Mouse (Mus musculus) intestine, postnatal 0 days (tissue): ENCODE data around the gene Ppip5k1. TPM values are rescaled to one million over a fixed set of nuclear protein-coding genes. Genes with fewer than 3 reads are reported as not detected.

Source experiments
- ATAC-seq: fragments of 200-750 bp; cut with Nextera tagmentation; 2 replicates; pipeline ENCODE4 v1.8.0; 2017; ENCODE audit warnings: mild to moderate bottlenecking, moderate TSS enrichment, moderate library complexity
- H3K27ac ChIP-seq: fragments of 300-500 bp; sonication (generic); 2 replicates; pipeline ENCODE4 v1.5.1; 2014; ENCODE audit warnings: mild to moderate bottlenecking, low read depth, low read length, moderate library complexity
- H3K27me3 ChIP-seq: fragments of 300-500 bp; sonication (generic); replicated peaks from 2 replicates; pipeline ENCODE4 v1.6.1; 2014; ENCODE audit warnings: low read length, mixed read lengths; ENCODE audit not compliant: control insufficient read depth, insufficient read depth
- H3K36me3 ChIP-seq: fragments of 300-500 bp; sonication (generic); 2 replicates; pipeline ENCODE4 v1.6.1; 2014; ENCODE audit warnings: mild to moderate bottlenecking, moderate library complexity; ENCODE audit not compliant: control insufficient read depth, insufficient read depth
- H3K4me1 ChIP-seq: fragments of 300-500 bp; sonication (generic); replicated peaks from 2 replicates; pipeline ENCODE4 v1.6.1; 2014; ENCODE audit warnings: antibody characterized with exemption, low read length, mixed read lengths; ENCODE audit not compliant: control insufficient read depth, insufficient read depth
- H3K4me2 ChIP-seq: fragments of 300-500 bp; sonication (generic); replicated peaks from 2 replicates; pipeline ENCODE4 v1.6.1; 2014; ENCODE audit warnings: low read depth, mild to moderate bottlenecking, moderate library complexity
- H3K4me3 ChIP-seq: fragments of 300-500 bp; sonication (generic); 2 replicates; pipeline ENCODE4 v1.5.1; 2014; ENCODE audit warnings: low read depth, low read length
- H3K9ac ChIP-seq: fragments of 300-500 bp; sonication (generic); 2 replicates; pipeline ENCODE4 v1.6.1; 2014; ENCODE audit warnings: mild to moderate bottlenecking, low read depth, low read length
- H3K9me3 ChIP-seq: fragments of 300-500 bp; sonication (generic); 2 replicates; pipeline ENCODE4 v1.6.1; 2016; ENCODE audit warnings: mixed run types; ENCODE audit not compliant: control insufficient read depth
- CTCF ChIP-seq: sonication (generic); IDR thresholded peaks from 2 replicates; pipeline ENCODE4 v1.5.1; 2016; ENCODE audit warnings: low read depth, mild to moderate bottlenecking, control low read depth, antibody characterized with exemption, moderate library complexity
- WGBS: fragments of 180-500 bp; shearing (Covaris S2); extraction: QIAGEN DNeasy Blood & Tissue Kit; methylation state at CpG from one replicate; pipeline ENCODE4 v1.1.7; 2014; 5-methylcytosine and 5-hydroxymethylcytosine counted together
- polyA plus RNA-seq: library from polyadenylated mRNA; unstranded; fragments of >200 nt; fragmentation: Nextera tagmentation; extraction: Ambion mirVana; gene quantifications from 2 replicates; pipeline ENCODE4 v1.2.1, GENCODE M21; 2015

The Ppip5k1 gene
- polyA plus RNA-seq, 1 experiment from 2014 or later, result 19.2 TPM

GRCm38 (mm10) chr2:121270521-121271235 lies 84.5 kb downstream of the Ppip5k1 start:
- H3K36me3 ChIP-seq, result peaks cover 2% of the 10 kb centered on the region; the same call in 1 of the 2 replicates
- peak overlapping the region; percentile 71 for H3K9ac ChIP-seq
- H3K27ac ChIP-seq, result peak overlapping the region; percentile 15; the same call in 1 of the 2 replicates
- H3K9me3 ChIP-seq, result no peaks in the 10 kb centered on the region
- H3K4me2 ChIP-seq, result peak overlapping the region; percentile 68
- 2% methylated on average over 35 of the region's 35 CpGs for WGBS
- peak overlapping the region; percentile 99 for H3K4me3 ChIP-seq
- peak; percentile 75 for ATAC-seq
- no peak for TF ChIP-seq CTCF
- H3K27me3 ChIP-seq, result no peaks in the 10 kb centered on the region
- H3K4me1 ChIP-seq, result 0 out of 2 replicates have a peak, but pooled peaks cover 6% of the 10 kb centered on the region

GRCm38 (mm10) chr2:121268446-121268845 lies 86.8 kb downstream of the Ppip5k1 start:
- Histone ChIP-seq H3K27me3 (no peaks in the 10 kb centered on the region), H3K4me1 (0 out of 2 replicates have a peak, but pooled peaks cover 6% of the 10 kb centered on the region), H3K36me3 (peaks cover 2% of the 10 kb centered on the region), H3K27ac (no peak overlapping the region), H3K9ac (no peak overlapping the region), H3K4me2 (no peak overlapping the region), H3K4me3 (no peak overlapping the region), H3K9me3 (no peaks in the 10 kb centered on the region)
- no peak for TF ChIP-seq CTCF
- WGBS, result 39% methylated on average over 8 of the region's 8 CpGs
- ATAC-seq, result no peak

Other genes starting within 250 kb of the Ppip5k1 start
- gene Tgm7, start 245.6 kb downstream of the Ppip5k1 start, polyA plus RNA-seq, result not detected in 2 replicates
- gene Adal, start 215.0 kb downstream of the Ppip5k1 start, polyA plus RNA-seq, result 7.1 and 8.2 TPM in 2 replicates
- gene Lcmt2, start 214.7 kb downstream of the Ppip5k1 start, polyA plus RNA-seq, result 14.3 and 14.8 TPM in 2 replicates
- 12.3 and 14.4 TPM in 2 replicates for gene Tubgcp4, start 184.7 kb downstream of the Ppip5k1 start, polyA plus RNA-seq
- 6.0 and 7.1 TPM in 2 replicates for gene Zscan29, start 184.3 kb downstream of the Ppip5k1 start, polyA plus RNA-seq
- 5.8 and 6.6 TPM in 2 replicates for gene Trp53bp1, start 84.0 kb downstream of the Ppip5k1 start, polyA plus RNA-seq
- gene Map1a, start 65.8 kb downstream of the Ppip5k1 start, polyA plus RNA-seq, result 1.0 and 1.3 TPM in 2 replicates
- gene Ckmt1, start 2.3 kb upstream of the Ppip5k1 start, polyA plus RNA-seq, result 1,214 and 1,240 TPM in 2 replicates
- gene Strc, start 31.8 kb upstream of the Ppip5k1 start, polyA plus RNA-seq, result 0.01 and 0.05 TPM in 2 replicates
- gene Pdia3, start 58.4 kb upstream of the Ppip5k1 start, polyA plus RNA-seq, result 325 and 353 TPM in 2 replicates
- 1.3 and 1.6 TPM in 2 replicates for gene Catsper2, start 58.4 kb upstream of the Ppip5k1 start, polyA plus RNA-seq
- 1.9 and 2.6 TPM in 2 replicates for gene Ell3, start 88.9 kb upstream of the Ppip5k1 start, polyA plus RNA-seq
- 608 and 648 TPM in 2 replicates for gene Serf2, start 93.8 kb upstream of the Ppip5k1 start, polyA plus RNA-seq
- 61.6 and 65.1 TPM in 2 replicates for gene Hypk, start 97.9 kb upstream of the Ppip5k1 start, polyA plus RNA-seq
- 0.05 TPM in 1 of 2 replicates, not detected in the other for gene Serinc4, start 101.4 kb upstream of the Ppip5k1 start, polyA plus RNA-seq
- gene Mfap1b, start 118.7 kb upstream of the Ppip5k1 start, polyA plus RNA-seq, result 25.5 and 26.7 TPM in 2 replicates
- gene Mfap1a, start 151.3 kb upstream of the Ppip5k1 start, polyA plus RNA-seq, result 10.1 and 11.8 TPM in 2 replicates
- gene Wdr76, start 151.3 kb upstream of the Ppip5k1 start, polyA plus RNA-seq, result 3.5 and 3.6 TPM in 2 replicates